Mouse (Mus musculus): ENCODE measurements around the gene Aldh4a1. TPM values are rescaled to one million over a fixed set of nuclear protein-coding genes. Genes with fewer than 3 reads are reported as not detected.
A peak's percentile ranks its signal among the peaks of the same experiment; 100 is the strongest.

The Aldh4a1 gene
- polyA plus RNA-seq, 2 experiments = 29.9 to 31.1 TPM

GRCm38 (mm10) chr4:139601519-139602356, 20.9 kb upstream of the Aldh4a1 start:
- H3K36me3 ChIP-seq (replicated peaks; ENCODE audit: control insufficient read depth, insufficient read depth, low read depth) = no peaks in the 10 kb centered on the region
- H3K4me2 ChIP-seq (ENCODE audit: low read depth) = no peak overlapping the region
- H3K4me1 ChIP-seq (replicated peaks; ENCODE audit: control insufficient read depth in 2 of 2, insufficient read depth in 2 of 2, low read length in 1 of 2) = peaks cover 0 to 26% of the 10 kb centered on the region in 2 experiments; a peak in 2 of 4 replicates
- DNase-seq (ENCODE audit: low read depth in 3 of 3, low spot score in 3 of 3) (no peak), ATAC-seq (ENCODE audit: insufficient read depth) (no peak)
- H3K27me3 ChIP-seq (ENCODE audit: control insufficient read depth, insufficient read depth, low read length) = no peaks in the 10 kb centered on the region
- H3K9ac ChIP-seq (replicated peaks) = no peak overlapping the region
- TF ChIP-seq EP300 (IDR thresholded peaks at IDR 0.05; ENCODE audit: low read depth) = no peak
- TF ChIP-seq CTCF (IDR thresholded peaks at IDR 0.05; ENCODE audit: low read depth) = no peak
- H3K27ac ChIP-seq = no peak overlapping the region
- WGBS (ENCODE audit: insufficient replicate concordance) = 38% methylated on average over 7 of the region's 7 CpGs
- no peak overlapping the region for H3K4me3 ChIP-seq (ENCODE audit: insufficient read depth in 1 of 2, low read depth in 2 of 2, low read length in 2 of 2)
- no peaks in the 10 kb centered on the region for H3K9me3 ChIP-seq (ENCODE audit: control insufficient read depth, low read length)

- WGBS (ENCODE audit: insufficient replicate concordance) = 36% methylated on average over 14 of the region's 14 CpGs
- no peak for ATAC-seq (ENCODE audit: insufficient read depth)
- Histone ChIP-seq H3K4me3 (ENCODE audit: insufficient read depth in 1 of 2, low read depth in 2 of 2, low read length in 2 of 2) (no peak within 1 kb of the TSS), H3K9me3 (ENCODE audit: control insufficient read depth, low read length) (no peaks in the 10 kb centered on the region), H3K4me2 (ENCODE audit: low read depth) (no peak within 1 kb of the TSS), H3K36me3 (replicated peaks; ENCODE audit: control insufficient read depth, insufficient read depth, low read depth) (no peaks in the 10 kb centered on the region), H3K4me1 (replicated peaks; ENCODE audit: control insufficient read depth in 2 of 2, insufficient read depth in 2 of 2, low read length in 1 of 2) (peaks cover 0 to 24% of the 10 kb centered on the region in 2 experiments; a peak in 2 of 4 replicates), H3K9ac (replicated peaks) (no peak within 1 kb of the TSS), H3K27me3 (ENCODE audit: control insufficient read depth, insufficient read depth, low read length) (no peaks in the 10 kb centered on the region), H3K27ac (no peak within 1 kb of the TSS)
- TF ChIP-seq CTCF (IDR thresholded peaks at IDR 0.05; ENCODE audit: low read depth) (peak; percentile 96), EP300 (IDR thresholded peaks at IDR 0.05; ENCODE audit: low read depth) (no peak)
- no peak for DNase-seq (ENCODE audit: low read depth in 3 of 3, low spot score in 3 of 3)
Observed at GRCm38 (mm10) chr4:139602357-139603244, 20.1 kb upstream of the Aldh4a1 start, which contains the start of gene Gm21969. Gene Gm21969, plus strand, starts transcription at chr4:139603186.

GRCm38 (mm10) chr4:139605216-139605615, 17.4 kb upstream of the Aldh4a1 start:
- Histone ChIP-seq H3K4me2 (ENCODE audit: low read depth) (no peak overlapping the region), H3K9me3 (ENCODE audit: control insufficient read depth, low read length) (no peaks in the 10 kb centered on the region), H3K36me3 (replicated peaks; ENCODE audit: control insufficient read depth, insufficient read depth, low read depth) (no peaks in the 10 kb centered on the region), H3K9ac (replicated peaks) (no peak overlapping the region), H3K4me3 (ENCODE audit: insufficient read depth in 1 of 2, low read depth in 2 of 2, low read length in 2 of 2) (no peak overlapping the region), H3K27me3 (ENCODE audit: control insufficient read depth, insufficient read depth, low read length) (no peaks in the 10 kb centered on the region), H3K27ac (no peak overlapping the region), H3K4me1 (replicated peaks; ENCODE audit: control insufficient read depth in 2 of 2, insufficient read depth in 2 of 2, low read length in 1 of 2) (peaks cover 0 to 16% of the 10 kb centered on the region in 2 experiments; a peak in 2 of 4 replicates)
- WGBS (ENCODE audit: insufficient replicate concordance) = 70% methylated on average over 11 of the region's 11 CpGs
- no peak for ATAC-seq (ENCODE audit: insufficient read depth)
- TF ChIP-seq EP300 (IDR thresholded peaks at IDR 0.05; ENCODE audit: low read depth) = no peak
- no peak for DNase-seq (ENCODE audit: low read depth in 3 of 3, low spot score in 3 of 3)

- Histone ChIP-seq H3K27ac (no peak overlapping the region), H3K4me2 (ENCODE audit: low read depth) (no peak overlapping the region), H3K27me3 (ENCODE audit: control insufficient read depth, insufficient read depth, low read length) (no peaks in the 10 kb centered on the region), H3K36me3 (replicated peaks; ENCODE audit: control insufficient read depth, insufficient read depth, low read depth) (no peaks in the 10 kb centered on the region), H3K9me3 (ENCODE audit: control insufficient read depth, low read length) (no peaks in the 10 kb centered on the region), H3K9ac (replicated peaks) (no peak overlapping the region), H3K4me1 (replicated peaks; ENCODE audit: control insufficient read depth in 2 of 2, insufficient read depth in 2 of 2, low read length in 1 of 2) (peaks cover 0 to 10% of the 10 kb centered on the region in 2 experiments; a peak in 2 of 4 replicates), H3K4me3 (ENCODE audit: insufficient read depth in 1 of 2, low read depth in 2 of 2, low read length in 2 of 2) (no peak overlapping the region)
- TF ChIP-seq CTCF (IDR thresholded peaks at IDR 0.05; ENCODE audit: low read depth) (no peak), EP300 (IDR thresholded peaks at IDR 0.05; ENCODE audit: low read depth) (no peak)
- 73% methylated on average over 5 of the region's 5 CpGs for WGBS (ENCODE audit: insufficient replicate concordance)
- no peak for ATAC-seq (ENCODE audit: insufficient read depth)
- no peak for DNase-seq (ENCODE audit: low read depth in 3 of 3, low spot score in 3 of 3)
Observed at GRCm38 (mm10) chr4:139606732-139607131, 15.9 kb upstream of the Aldh4a1 start.

- no peak overlapping the region for H3K4me2 ChIP-seq (ENCODE audit: low read depth)
- no peaks in the 10 kb centered on the region for H3K9me3 ChIP-seq (ENCODE audit: control insufficient read depth, low read length)
- no peak overlapping the region for H3K9ac ChIP-seq (replicated peaks)
- H3K27me3 ChIP-seq (ENCODE audit: control insufficient read depth, insufficient read depth, low read length) = no peaks in the 10 kb centered on the region
- no peak for DNase-seq (ENCODE audit: low read depth in 3 of 3, low spot score in 3 of 3)
- 33% methylated on average over 4 of the region's 4 CpGs for WGBS (ENCODE audit: insufficient replicate concordance)
- no peaks in the 10 kb centered on the region; the same call in 1 of the 2 replicates for H3K36me3 ChIP-seq (replicated peaks; ENCODE audit: control insufficient read depth, insufficient read depth, low read depth)
- TF ChIP-seq CTCF (IDR thresholded peaks at IDR 0.05; ENCODE audit: low read depth) (no peak), EP300 (IDR thresholded peaks at IDR 0.05; ENCODE audit: low read depth) (no peak)
- no peaks in the 10 kb centered on the region for H3K4me1 ChIP-seq (replicated peaks; ENCODE audit: control insufficient read depth in 2 of 2, insufficient read depth in 2 of 2, low read length in 1 of 2)
- no peak overlapping the region for H3K27ac ChIP-seq
- ATAC-seq (ENCODE audit: insufficient read depth) = no peak
- H3K4me3 ChIP-seq (ENCODE audit: insufficient read depth in 1 of 2, low read depth in 2 of 2, low read length in 2 of 2) = no peak overlapping the region
Observed at GRCm38 (mm10) chr4:139608975-139609374, 13.7 kb upstream of the Aldh4a1 start.
